Mouse (Mus musculus) monocyte, adult 2 months (primary cell): ENCODE results near the gene Six3.

Source experiments
- DNase-seq, 2 experiments: peaks; one replicate each; pipeline ENCODE4 v3.0.0; 2022; ENCODE audit warnings: low spot score in 2 of 2, low read depth in 1 of 2

Six3 gene

GRCm38 (mm10) chr17:85613266-85613860 is at the start of gene Six3:
TSS of gene Six3 (plus strand) at chr17:85613608.
- DNase-seq = no peak

- no peak for DNase-seq
Observed at GRCm38 (mm10) chr17:85564107-85564506, 49.3 kb upstream of the Six3 start.

GRCm38 (mm10) chr17:85574023-85574422 is 39.4 kb upstream of the Six3 start:
- no peak for DNase-seq

- no peak for DNase-seq
Observed at GRCm38 (mm10) chr17:85578290-85578689, 35.1 kb upstream of the Six3 start.

- DNase-seq = no peak
Observed at GRCm38 (mm10) chr17:85579350-85579749, 34.1 kb upstream of the Six3 start.

GRCm38 (mm10) chr17:85580221-85580620 is 33.2 kb upstream of the Six3 start:
- DNase-seq = no peak

GRCm38 (mm10) chr17:85584170-85584569 is 29.2 kb upstream of the Six3 start:
- no peak for DNase-seq

GRCm38 (mm10) chr17:85584573-85584972 is 28.8 kb upstream of the Six3 start:
- no peak for DNase-seq

- DNase-seq = no peak
Observed at GRCm38 (mm10) chr17:85585779-85586178, 27.6 kb upstream of the Six3 start.

GRCm38 (mm10) chr17:85591976-85592375 is 21.4 kb upstream of the Six3 start:
- no peak for DNase-seq

GRCm38 (mm10) chr17:85595853-85596252 is 17.6 kb upstream of the Six3 start:
- DNase-seq = no peak

- no peak for DNase-seq
Observed at GRCm38 (mm10) chr17:85596341-85596890, 17.0 kb upstream of the Six3 start.

- no peak for DNase-seq
Observed at GRCm38 (mm10) chr17:85599520-85599919, 13.9 kb upstream of the Six3 start.

GRCm38 (mm10) chr17:85606463-85606862 is 6.9 kb upstream of the Six3 start:
- DNase-seq = no peak

GRCm38 (mm10) chr17:85607556-85608365 is 5.6 kb upstream of the Six3 start:
- DNase-seq = no peak

GRCm38 (mm10) chr17:85608366-85609093 is 4.9 kb upstream of the Six3 start:
- DNase-seq = no peak

GRCm38 (mm10) chr17:85609094-85609425 is 4.3 kb upstream of the Six3 start:
- no peak for DNase-seq

- no peak for DNase-seq
Observed at GRCm38 (mm10) chr17:85609621-85610392, 3.6 kb upstream of the Six3 start.

GRCm38 (mm10) chr17:85610393-85611115 is 2.9 kb upstream of the Six3 start:
- DNase-seq = no peak
